Mouse (Mus musculus): Measurements from ENCODE around the gene Slain2. TPM values are rescaled to one million over a fixed set of nuclear protein-coding genes. Genes with fewer than 3 reads are reported as not detected.

Gene Slain2
- polyA plus RNA-seq, 1 experiment from 2014 or later: 17.5 TPM

DNA sequence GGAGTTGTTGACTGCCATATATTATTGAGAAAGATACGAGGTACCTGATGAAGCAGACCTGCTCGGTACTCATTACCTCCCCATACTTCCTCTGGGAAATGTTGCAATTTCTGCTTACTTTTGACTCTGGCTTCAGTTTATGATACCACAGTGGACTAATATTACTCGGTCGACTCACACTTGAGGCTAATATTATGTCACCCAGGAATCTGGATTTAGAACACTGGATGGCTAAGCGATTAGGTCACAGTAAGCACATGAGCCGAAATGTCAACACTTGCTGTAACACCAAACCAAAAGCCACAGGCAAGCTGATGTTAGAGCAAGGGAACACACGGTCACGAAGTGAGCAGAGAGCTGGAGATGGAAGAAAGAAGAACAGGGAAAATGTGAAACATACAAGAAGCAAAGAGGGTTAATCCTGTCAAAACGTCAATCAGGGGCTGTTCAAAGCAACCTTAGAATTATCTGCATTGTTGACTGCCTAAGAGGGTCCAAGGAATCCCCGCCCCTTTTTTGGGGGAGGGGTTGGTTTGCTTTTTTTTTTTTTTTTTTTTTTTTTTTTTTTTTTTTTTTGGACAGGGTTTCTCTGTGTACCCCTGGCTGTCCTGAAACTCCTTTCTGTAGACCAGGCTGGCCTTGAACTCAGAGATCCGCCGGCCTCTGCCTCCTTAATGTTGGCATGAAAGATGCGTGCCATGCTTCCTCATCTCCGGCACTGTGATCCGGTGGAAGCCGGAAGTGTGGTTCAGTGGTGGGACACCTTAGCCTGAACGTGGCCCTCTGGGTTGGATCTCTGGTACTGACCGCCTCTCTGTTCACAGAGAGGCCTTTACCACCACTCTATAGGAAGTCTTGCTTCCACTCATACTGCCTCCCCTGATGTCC lies 9.0 kb upstream of the Slain2 start:
- Histone ChIP-seq H3K4me2 (replicated peaks) (no peak overlapping the region), H3K4me1 (replicated peaks) (no peaks in the 10 kb centered on the region), H3K27ac (no peak overlapping the region), H3K9me3 (no peaks in the 10 kb centered on the region), H3K36me3 (no peaks in the 10 kb centered on the region), H3K4me3 (replicated peaks) (no peak overlapping the region), H3K27me3 (no peaks in the 10 kb centered on the region), H3K9ac (replicated peaks) (no peak overlapping the region)
- WGBS: 81% methylated on average over 18 of the region's 18 CpGs
- no peak for ATAC-seq

DNA sequence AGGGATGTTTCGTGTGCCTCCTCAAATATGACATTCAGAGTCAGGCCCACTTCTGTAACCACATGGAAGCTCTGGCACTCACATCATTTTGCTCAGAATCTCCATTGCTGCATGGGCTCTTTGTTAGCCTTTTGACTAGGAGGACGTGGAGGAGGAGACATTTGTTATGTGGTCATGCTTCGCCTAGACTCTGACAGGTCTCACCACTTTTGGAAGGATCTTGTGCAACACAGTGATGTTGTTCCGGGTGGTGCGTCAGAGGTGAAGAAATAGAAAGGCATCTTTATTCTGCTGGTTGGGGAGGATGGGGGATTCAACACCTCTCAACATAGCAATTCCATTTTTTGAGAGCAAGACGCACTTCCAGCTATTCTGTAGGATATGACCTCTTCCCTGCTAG lies 6.7 kb upstream of the Slain2 start:
- no peak overlapping the region for H3K4me3 ChIP-seq (replicated peaks)
- H3K27me3 ChIP-seq: 0 out of 2 replicates have a peak, but pooled peaks cover 3% of the 10 kb centered on the region
- no peak overlapping the region for H3K27ac ChIP-seq
- no peaks in the 10 kb centered on the region for H3K9me3 ChIP-seq
- no peaks in the 10 kb centered on the region for H3K36me3 ChIP-seq
- 85% methylated on average over 6 of the region's 6 CpGs for WGBS
- no peaks in the 10 kb centered on the region for H3K4me1 ChIP-seq (replicated peaks)
- ATAC-seq: no peak
- no peak overlapping the region for H3K9ac ChIP-seq (replicated peaks)
- no peak overlapping the region for H3K4me2 ChIP-seq (replicated peaks)

DNA sequence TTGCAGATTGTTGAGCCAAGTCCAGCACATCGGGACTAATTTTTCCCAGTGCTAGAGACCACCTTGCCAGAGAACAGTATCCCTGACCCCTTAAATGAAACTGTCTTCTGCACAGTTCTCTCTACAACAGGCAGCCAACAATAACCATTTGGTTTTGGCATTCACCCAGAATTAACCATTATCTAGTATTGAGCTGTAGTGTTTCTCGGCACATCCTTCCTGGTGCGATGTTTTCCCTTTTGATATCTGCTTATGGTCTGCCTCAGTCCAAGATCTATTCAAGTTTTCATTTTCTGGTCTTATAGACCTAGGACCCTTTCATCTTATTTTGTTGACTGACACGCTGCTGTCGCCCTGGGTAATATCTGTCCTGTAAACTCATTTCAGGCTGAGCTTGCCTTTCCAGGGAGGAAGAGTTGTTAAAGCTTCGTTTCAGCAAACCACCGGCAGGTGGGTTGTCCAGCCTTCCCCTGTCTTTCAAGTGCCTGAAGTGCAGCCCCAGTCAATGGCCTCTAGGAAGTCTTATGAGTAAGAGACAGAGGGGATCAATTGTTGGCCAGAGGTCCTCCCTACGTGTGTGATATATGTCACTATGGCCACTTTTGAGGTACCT lies 5.7 kb upstream of the Slain2 start:
- H3K4me3 ChIP-seq (replicated peaks): no peak overlapping the region
- ATAC-seq: no peak
- H3K27me3 ChIP-seq: 0 out of 2 replicates have a peak, but pooled peaks cover 3% of the 10 kb centered on the region
- no peaks in the 10 kb centered on the region for H3K9me3 ChIP-seq
- no peak overlapping the region for H3K27ac ChIP-seq
- H3K9ac ChIP-seq (replicated peaks): no peak overlapping the region
- H3K4me1 ChIP-seq (replicated peaks): peaks cover 5% of the 10 kb centered on the region; the same call in 1 of the 2 replicates
- WGBS: 81% methylated on average over 8 of the region's 8 CpGs
- no peaks in the 10 kb centered on the region for H3K36me3 ChIP-seq
- H3K4me2 ChIP-seq (replicated peaks): no peak overlapping the region

DNA sequence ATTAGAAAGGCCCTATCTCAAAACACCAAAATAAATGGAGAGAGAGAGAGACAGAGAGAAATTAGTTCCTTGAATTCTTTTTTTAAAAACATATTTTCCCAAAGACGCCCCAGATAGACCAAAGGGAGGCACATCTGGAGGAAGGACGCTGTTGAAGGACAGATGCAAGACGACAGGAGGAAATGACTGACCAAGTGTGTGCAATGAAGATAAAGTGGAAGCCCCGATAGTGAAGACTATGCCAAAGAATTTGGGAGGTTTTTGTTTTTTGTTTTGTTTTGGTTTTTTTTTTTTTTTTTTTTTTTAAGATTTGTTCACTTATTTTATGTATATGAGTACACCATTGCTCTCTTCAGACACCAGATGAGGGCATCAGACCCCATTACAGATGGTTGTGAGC lies 4.7 kb upstream of the Slain2 start:
- Histone ChIP-seq H3K4me3 (replicated peaks) (no peak overlapping the region), H3K9ac (replicated peaks) (no peak overlapping the region), H3K4me1 (replicated peaks) (peaks cover 6% of the 10 kb centered on the region; the same call in 1 of the 2 replicates), H3K4me2 (replicated peaks) (no peak overlapping the region), H3K27ac (no peak overlapping the region), H3K9me3 (no peaks in the 10 kb centered on the region), H3K36me3 (no peaks in the 10 kb centered on the region), H3K27me3 (0 out of 2 replicates have a peak, but pooled peaks cover 3% of the 10 kb centered on the region)
- ATAC-seq: no peak
- 90% methylated on average over 4 of the region's 4 CpGs for WGBS

DNA sequence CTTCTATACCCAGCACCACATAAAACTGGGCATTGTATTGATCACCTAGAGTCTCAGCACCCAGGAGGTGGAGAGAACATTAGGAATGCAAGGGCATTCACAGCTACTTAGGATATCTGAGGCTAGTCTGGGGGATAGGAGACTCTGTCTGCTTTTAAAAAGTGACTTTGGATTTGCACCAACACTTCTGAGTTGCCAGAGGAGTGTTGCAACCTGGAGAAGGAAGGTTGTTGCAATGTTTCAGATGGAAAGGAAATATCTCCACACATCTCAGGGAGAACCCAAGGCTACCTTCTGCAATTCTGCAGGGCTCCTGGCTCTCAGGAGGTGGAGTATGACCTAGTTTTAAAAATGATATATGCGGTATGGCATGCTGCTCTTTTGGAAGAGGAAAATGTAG lies 3.7 kb upstream of the Slain2 start:
- H3K4me2 ChIP-seq (replicated peaks): no peak overlapping the region
- no peak overlapping the region for H3K4me3 ChIP-seq (replicated peaks)
- H3K27me3 ChIP-seq: 0 out of 2 replicates have a peak, but pooled peaks cover 3% of the 10 kb centered on the region
- 94% methylated on average over 1 of the region's 1 CpGs for WGBS
- no peaks in the 10 kb centered on the region for H3K9me3 ChIP-seq
- no peak overlapping the region for H3K27ac ChIP-seq
- no peak for ATAC-seq
- peaks cover 6% of the 10 kb centered on the region; the same call in 1 of the 2 replicates for H3K4me1 ChIP-seq (replicated peaks)
- H3K36me3 ChIP-seq: no peaks in the 10 kb centered on the region
- no peak overlapping the region for H3K9ac ChIP-seq (replicated peaks)

DNA sequence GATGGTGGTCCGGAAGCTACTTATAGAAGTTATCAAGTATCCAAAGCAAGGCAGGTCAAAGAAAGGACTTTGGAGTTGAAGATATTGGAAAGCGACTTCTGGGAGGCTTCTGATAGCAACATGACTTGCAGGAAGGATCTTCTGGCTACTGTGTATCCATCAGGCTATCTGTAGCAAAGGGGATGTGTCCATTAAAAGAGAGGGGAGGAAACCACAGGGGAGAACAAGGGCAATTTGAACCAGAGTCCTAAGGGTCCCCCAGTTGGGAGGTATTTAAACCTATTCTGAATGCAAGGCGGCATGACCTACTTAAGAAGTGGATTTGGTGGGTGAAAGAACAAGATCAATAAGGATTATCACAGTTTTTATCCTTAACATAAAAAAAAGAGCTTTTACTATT lies 2.8 kb upstream of the Slain2 start:
- WGBS: 70% methylated on average over 3 of the region's 3 CpGs
- ATAC-seq: no peak
- H3K36me3 ChIP-seq: no peaks in the 10 kb centered on the region

DNA sequence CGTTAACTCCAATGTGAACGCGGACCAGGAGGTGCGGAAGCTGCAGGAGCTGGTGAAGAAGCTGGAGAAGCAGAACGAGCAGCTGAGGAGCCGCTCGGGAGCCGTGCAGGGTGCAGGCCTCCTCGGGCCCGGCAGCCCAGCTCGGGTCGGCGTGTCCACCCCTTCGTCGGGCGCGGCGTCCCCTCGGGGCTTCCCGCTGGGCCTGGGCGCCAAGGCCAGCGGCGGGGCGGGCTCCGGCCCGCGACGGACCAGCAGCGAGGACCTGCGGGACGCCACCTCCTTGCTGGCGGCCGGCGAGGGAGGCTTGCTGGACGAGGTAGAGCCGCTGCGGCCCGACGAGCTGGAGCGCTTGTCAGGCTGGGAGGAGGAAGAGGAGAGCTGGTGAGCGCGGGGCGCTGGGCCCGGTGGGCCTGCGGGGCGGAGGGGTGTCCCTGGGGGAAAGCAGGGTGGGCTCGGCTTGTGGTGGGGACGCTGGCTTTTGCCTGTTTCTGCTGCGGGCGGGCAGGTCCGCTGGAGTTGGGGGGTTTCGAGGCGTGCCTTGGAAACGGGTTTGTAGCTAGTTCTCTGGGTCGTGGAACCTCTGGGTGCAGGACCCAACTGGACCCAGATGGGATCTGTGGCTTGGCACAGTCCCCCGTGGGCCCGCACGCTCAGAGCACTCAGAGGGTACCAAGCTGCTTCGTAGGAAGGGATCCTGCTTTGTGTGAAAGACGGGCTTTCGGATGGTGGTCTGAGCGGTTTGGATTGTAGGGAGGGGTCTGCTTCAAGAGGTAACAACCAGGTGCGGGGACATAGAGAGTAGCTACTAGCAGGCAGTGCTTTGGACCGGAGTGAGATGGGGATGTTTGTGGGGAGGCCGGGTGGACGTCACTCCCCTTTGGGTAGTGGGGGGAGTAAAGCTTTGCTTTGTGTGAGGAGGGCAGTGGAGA lies 793 bp downstream of the Slain2 start:
- no peaks in the 10 kb centered on the region for H3K36me3 ChIP-seq
- H3K4me3 ChIP-seq (replicated peaks): peak overlapping the region; percentile 98
- peak overlapping the region; percentile 99 for H3K27ac ChIP-seq
- WGBS: 1% methylated on average over 65 of the region's 66 CpGs
- H3K4me2 ChIP-seq (replicated peaks): peak overlapping the region; percentile 72
- H3K9ac ChIP-seq (replicated peaks): peak overlapping the region; percentile 99
- H3K27me3 ChIP-seq: 0 out of 2 replicates have a peak, but pooled peaks cover 3% of the 10 kb centered on the region
- peak; percentile 73 for ATAC-seq
- peaks cover 31% of the 10 kb centered on the region for H3K4me1 ChIP-seq (replicated peaks)
- H3K9me3 ChIP-seq: no peaks in the 10 kb centered on the region

More for the DNA sequence above, 2.8 kb upstream of the Slain2 start:
- H3K4me1 ChIP-seq (replicated peaks): peaks cover 12% of the 10 kb centered on the region
- 0 out of 2 replicates have a peak, but pooled peaks cover 3% of the 10 kb centered on the region for H3K27me3 ChIP-seq
- H3K9me3 ChIP-seq: no peaks in the 10 kb centered on the region
- no peak overlapping the region for H3K4me3 ChIP-seq (replicated peaks)
- no peak overlapping the region for H3K9ac ChIP-seq (replicated peaks)
- no peak overlapping the region for H3K27ac ChIP-seq
- H3K4me2 ChIP-seq (replicated peaks): no peak overlapping the region

DNA sequence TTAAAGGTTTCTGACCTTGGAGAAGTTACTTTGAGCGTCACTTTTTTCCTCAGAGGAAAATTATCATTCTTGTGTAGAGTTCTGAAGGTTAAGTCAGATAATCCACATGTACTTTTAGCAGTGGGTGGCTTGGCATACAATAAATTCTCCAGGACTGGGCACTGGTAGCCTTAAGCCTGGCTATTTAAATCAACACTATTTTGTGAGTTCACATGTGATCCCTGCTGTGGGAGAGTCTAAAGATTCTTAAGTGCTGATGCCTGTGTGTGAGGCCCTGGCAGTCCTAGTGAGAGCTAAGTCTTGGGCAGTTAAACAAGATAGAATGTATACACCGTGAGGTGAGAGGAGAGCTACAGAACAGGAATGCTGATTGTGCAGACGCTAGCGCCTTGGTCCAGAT lies 1.9 kb downstream of the Slain2 start:
- peak overlapping the region; percentile 98 for H3K4me3 ChIP-seq (replicated peaks)
- 0 out of 2 replicates have a peak, but pooled peaks cover 3% of the 10 kb centered on the region for H3K27me3 ChIP-seq
- H3K9ac ChIP-seq (replicated peaks): peak overlapping the region; percentile 99
- ATAC-seq: no peak
- 39% methylated on average over 4 of the region's 4 CpGs for WGBS
- no peak overlapping the region for H3K27ac ChIP-seq
- H3K36me3 ChIP-seq: no peaks in the 10 kb centered on the region
- H3K4me1 ChIP-seq (replicated peaks): peaks cover 31% of the 10 kb centered on the region
- H3K9me3 ChIP-seq: no peaks in the 10 kb centered on the region
- peak overlapping the region; percentile 72 for H3K4me2 ChIP-seq (replicated peaks)

DNA sequence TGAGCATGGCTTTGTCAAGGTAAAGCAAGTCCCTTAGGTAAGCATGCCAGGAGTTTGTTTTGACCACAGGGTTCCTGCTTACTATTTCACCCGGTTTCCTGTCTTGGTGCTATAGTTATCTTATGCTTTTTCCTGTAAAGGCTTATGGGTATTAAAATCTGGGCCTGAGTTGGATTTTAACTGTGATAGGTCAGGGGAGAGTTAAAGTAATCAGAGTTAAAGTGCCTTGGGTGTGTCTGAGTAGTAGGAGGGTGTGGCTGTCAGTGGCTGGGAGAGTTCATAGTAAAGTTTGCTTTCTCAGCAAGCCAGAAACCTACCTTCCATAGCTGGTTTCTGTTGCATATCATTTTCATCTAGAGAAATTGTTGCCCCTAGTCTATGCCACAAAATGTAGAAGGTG lies 2.7 kb downstream of the Slain2 start:
- Histone ChIP-seq H3K9me3 (no peaks in the 10 kb centered on the region), H3K27ac (no peak overlapping the region), H3K36me3 (no peaks in the 10 kb centered on the region), H3K4me2 (replicated peaks) (peak overlapping the region; percentile 72), H3K4me3 (replicated peaks) (peak overlapping the region; percentile 98), H3K4me1 (replicated peaks) (peaks cover 31% of the 10 kb centered on the region), H3K9ac (replicated peaks) (peak overlapping the region; percentile 99; the same call in 1 of the 2 replicates), H3K27me3 (no peaks in the 10 kb centered on the region)
- 68% methylated on average over 1 of the region's 1 CpGs for WGBS
- no peak for ATAC-seq

DNA sequence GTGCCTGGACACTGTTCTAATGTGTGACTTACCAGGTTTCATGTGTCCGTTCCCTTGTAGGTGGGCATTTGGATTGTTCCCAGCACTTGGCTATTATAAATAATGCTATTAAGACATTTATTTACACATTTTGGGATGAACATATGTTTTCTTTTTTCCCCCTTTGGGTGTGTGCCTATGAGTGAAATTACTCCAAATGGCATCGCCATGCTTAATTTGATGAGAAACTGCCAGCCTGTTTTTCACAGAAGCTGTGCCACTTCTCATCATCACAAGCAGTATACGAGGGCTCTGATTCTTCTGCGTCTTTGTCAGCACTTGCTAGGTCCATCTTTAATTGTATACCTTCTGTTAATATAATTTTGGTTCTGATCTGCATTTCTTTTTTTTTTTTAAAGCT lies 6.3 kb downstream of the Slain2 start:
- Histone ChIP-seq H3K36me3 (no peaks in the 10 kb centered on the region), H3K9me3 (no peaks in the 10 kb centered on the region), H3K27me3 (no peaks in the 10 kb centered on the region), H3K9ac (replicated peaks) (no peak overlapping the region), H3K4me1 (replicated peaks) (peaks cover 28% of the 10 kb centered on the region), H3K4me2 (replicated peaks) (no peak overlapping the region), H3K4me3 (replicated peaks) (no peak overlapping the region), H3K27ac (no peak overlapping the region)
- WGBS: 94% methylated on average over 4 of the region's 4 CpGs
- ATAC-seq: no peak

DNA sequence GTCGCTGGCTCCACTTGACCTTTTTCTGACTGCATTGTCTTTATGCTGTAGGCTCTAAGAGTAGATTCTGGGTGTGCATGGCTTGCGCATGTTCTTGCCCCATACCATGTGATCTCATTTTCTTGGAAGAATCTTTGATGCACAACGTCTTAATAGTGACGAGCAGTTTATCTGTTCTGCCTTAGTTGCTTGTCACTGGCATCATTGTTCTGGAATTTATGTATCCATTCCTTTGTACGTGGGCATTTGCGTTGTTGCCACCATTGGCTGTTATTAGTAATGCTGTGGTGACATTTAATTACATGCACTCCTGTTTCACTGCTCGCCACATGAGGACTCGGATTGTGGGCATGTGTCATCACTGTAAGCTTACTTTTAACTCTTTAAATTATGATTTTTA lies 7.1 kb downstream of the Slain2 start:
- Histone ChIP-seq H3K4me1 (replicated peaks) (peaks cover 24% of the 10 kb centered on the region), H3K4me2 (replicated peaks) (no peak overlapping the region), H3K4me3 (replicated peaks) (no peak overlapping the region), H3K27me3 (no peaks in the 10 kb centered on the region), H3K36me3 (no peaks in the 10 kb centered on the region), H3K27ac (no peak overlapping the region), H3K9ac (replicated peaks) (no peak overlapping the region), H3K9me3 (no peaks in the 10 kb centered on the region)
- ATAC-seq: no peak
- 93% methylated on average over 8 of the region's 8 CpGs for whole genome bisulfite sequencing

All from midbrain, embryonic 13.5 days (tissue).